Mouse (Mus musculus) lung, postnatal 0 days (tissue): ENCODE measurements around the gene Fgd2. TPM values are rescaled to one million over a fixed set of nuclear protein-coding genes. Genes with fewer than 3 reads are reported as not detected.
"Not testable (repeated sequence)": the region's sequence is repeated elsewhere in the genome, so short reads cannot be mapped to it uniquely, and the experiment has no call there.

Experiments
- ATAC-seq: fragments of 200-750 bp; cut with Nextera tagmentation; 2 replicates; pipeline ENCODE4 v1.8.0; 2017; ENCODE audit warnings: moderate library complexity
- DNase-seq: peaks from one replicate; pipeline ENCODE4 v3.0.0-alpha.2; 2016; ENCODE audit warnings: low spot score
- H3K27ac ChIP-seq: fragments of 300-500 bp; sonication (generic); 2 replicates; pipeline ENCODE4 v1.5.1; 2014; ENCODE audit warnings: antibody characterized with exemption, mild to moderate bottlenecking, low read length, mixed read lengths
- H3K27me3 ChIP-seq: fragments of 300-500 bp; sonication (generic); replicated peaks from 2 replicates; pipeline ENCODE4 v1.6.1; 2014; ENCODE audit warnings: low read length, mixed read lengths; ENCODE audit not compliant: insufficient read depth
- H3K36me3 ChIP-seq: fragments of 300-500 bp; sonication (generic); 2 replicates; pipeline ENCODE4 v1.6.1; 2014; ENCODE audit warnings: low read length, mixed read lengths; ENCODE audit not compliant: insufficient read depth
- H3K4me1 ChIP-seq: fragments of 300-500 bp; sonication (generic); 2 replicates; pipeline ENCODE4 v1.6.1; 2014; ENCODE audit warnings: antibody characterized with exemption, low read depth, low read length, mixed read lengths; ENCODE audit not compliant: insufficient read depth
- H3K4me2 ChIP-seq: fragments of 300-500 bp; sonication (generic); replicated peaks from 2 replicates; pipeline ENCODE4 v1.6.1; 2014; ENCODE audit warnings: low read depth, mild to moderate bottlenecking, low read length, moderate library complexity, mixed read lengths
- H3K4me3 ChIP-seq: fragments of 300-500 bp; sonication (generic); 2 replicates; pipeline ENCODE4 v1.5.1; 2014; ENCODE audit warnings: low read depth, low read length
- H3K9ac ChIP-seq: fragments of 300-500 bp; sonication (generic); replicated peaks from 2 replicates; pipeline ENCODE4 v1.6.1; 2014; ENCODE audit warnings: low read depth, mild to moderate bottlenecking
- H3K9me3 ChIP-seq: fragments of 300-500 bp; sonication (generic); 2 replicates; pipeline ENCODE4 v1.6.1; 2016; ENCODE audit warnings: low read length, mixed read lengths
- CTCF ChIP-seq: IDR thresholded peaks from 2 replicates; pipeline ENCODE4 v1.5.1; 2016; ENCODE audit warnings: antibody characterized with exemption, mild to moderate bottlenecking
- EP300 ChIP-seq: IDR thresholded peaks from 2 replicates; pipeline ENCODE4 v1.6.1; 2016; ENCODE audit warnings: antibody characterized with exemption, mild to moderate bottlenecking, control low read depth
- WGBS: fragments of 180-500 bp; shearing (Covaris S2); extraction: QIAGEN DNeasy Blood & Tissue Kit; methylation state at CpG from one replicate; pipeline ENCODE4 v1.1.7; 2014; 5-methylcytosine and 5-hydroxymethylcytosine counted together
- polyA plus RNA-seq: library from polyadenylated mRNA; unstranded; fragments of >200 nt; fragmentation: Nextera tagmentation; extraction: Ambion mirVana; gene quantifications from 2 replicates; pipeline ENCODE4 v1.2.1, GENCODE M21; 2015

Gene Fgd2
- 11.9 and 14.2 TPM in 2 replicates for polyA plus RNA-seq

DNA sequence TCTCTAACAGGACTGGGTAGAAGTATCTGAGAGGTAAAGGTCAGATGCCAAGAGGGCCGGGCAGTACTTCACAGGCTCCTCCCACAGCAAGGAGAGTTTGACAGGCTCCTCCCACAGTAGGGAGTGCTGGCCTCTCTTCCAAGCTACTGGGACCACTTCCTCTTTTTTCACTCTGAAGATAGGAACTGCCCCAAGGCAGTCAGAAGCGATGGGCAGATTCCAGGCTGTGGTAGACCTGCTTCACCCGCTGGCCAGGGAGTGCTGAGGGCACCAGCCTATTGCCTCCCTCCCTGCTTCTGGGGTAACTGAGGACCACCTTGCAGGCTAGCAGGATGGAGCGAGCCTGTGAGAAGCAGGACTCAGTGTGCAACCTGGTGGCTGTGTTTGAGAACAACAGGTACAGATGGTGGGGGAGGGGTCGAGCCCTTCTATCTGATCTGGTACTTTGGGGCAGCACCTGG, at the start of gene Fgd2:
Gene Fgd2 (plus strand): TSS at position 154 of the 461 bp plus-strand sequence.
- peaks cover 10% of the 10 kb centered on the region; the same call in 1 of the 2 replicates for H3K4me1 ChIP-seq
- H3K27ac ChIP-seq: no peak within 1 kb of the TSS
- peak within 1 kb of the TSS; percentile 14; the same call in 1 of the 2 replicates for H3K4me2 ChIP-seq
- no peak within 1 kb of the TSS for H3K4me3 ChIP-seq
- ATAC-seq: no peak
- no peaks in the 10 kb centered on the region for H3K27me3 ChIP-seq
- H3K9ac ChIP-seq: no peak within 1 kb of the TSS
- no peaks in the 10 kb centered on the region for H3K36me3 ChIP-seq
- DNase-seq: peak; percentile 80
- H3K9me3 ChIP-seq: no peaks in the 10 kb centered on the region
- TF ChIP-seq EP300: no peak
- TF ChIP-seq CTCF: peak; percentile 43
- 21% methylated on average over 5 of the region's 5 CpGs for WGBS

GRCm38 (mm10) chr17:29311602-29312001, 49.1 kb upstream of the Fgd2 start:
- H3K36me3 ChIP-seq: no peaks in the 10 kb centered on the region
- WGBS: 86% methylated on average over 8 of the region's 8 CpGs
- ATAC-seq: no peak

GRCm38 (mm10) chr17:29312082-29312481, 48.6 kb upstream of the Fgd2 start:
- Histone ChIP-seq H3K36me3 (no peaks in the 10 kb centered on the region), H3K27me3 (no peaks in the 10 kb centered on the region), H3K27ac (no peak overlapping the region), H3K9me3 (no peaks in the 10 kb centered on the region; the same call in 1 of the 2 replicates), H3K4me1 (no peaks in the 10 kb centered on the region), H3K4me3 (no peak overlapping the region), H3K4me2 (no peak overlapping the region), H3K9ac (no peak overlapping the region)
- DNase-seq (no peak), ATAC-seq (no peak)
- TF ChIP-seq EP300 (no peak), CTCF (no peak)
- 89% methylated on average over 2 of the region's 2 CpGs for WGBS

More at GRCm38 (mm10) chr17:29311602-29312001, 49.1 kb upstream of the Fgd2 start:
- Histone ChIP-seq H3K4me3 (no peak overlapping the region), H3K27ac (no peak overlapping the region), H3K9me3 (no peaks in the 10 kb centered on the region; the same call in 1 of the 2 replicates), H3K4me1 (no peaks in the 10 kb centered on the region), H3K27me3 (no peaks in the 10 kb centered on the region), H3K9ac (no peak overlapping the region), H3K4me2 (no peak overlapping the region)
- no peak for DNase-seq
- no peak for TF ChIP-seq CTCF
- no peak for TF ChIP-seq EP300

DNA sequence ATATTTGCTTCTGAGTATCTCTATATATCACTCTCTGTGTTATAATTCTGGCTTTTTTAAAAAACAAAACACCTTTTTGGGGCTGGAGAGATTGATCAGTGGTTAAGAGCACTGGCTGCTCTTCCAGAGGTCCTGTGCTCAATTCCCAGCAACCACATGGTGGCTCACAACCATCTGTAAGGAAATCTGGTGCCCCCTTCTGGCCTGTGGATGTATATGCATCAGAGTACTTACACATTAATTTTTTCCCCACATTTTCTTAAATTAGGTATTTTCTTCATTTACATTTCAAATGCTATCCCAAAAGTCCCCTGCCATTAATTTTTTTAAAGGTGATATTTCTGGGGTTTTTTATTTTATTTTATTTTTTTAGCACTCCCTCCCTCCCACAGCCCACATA, 47.4 kb upstream of the Fgd2 start:
- Histone ChIP-seq H3K27ac (no peak overlapping the region), H3K4me1 (no peaks in the 10 kb centered on the region), H3K4me2 (no peak overlapping the region), H3K4me3 (no peak overlapping the region), H3K36me3 (no peaks in the 10 kb centered on the region), H3K9me3 (no peaks in the 10 kb centered on the region; the same call in 1 of the 2 replicates), H3K9ac (no peak overlapping the region), H3K27me3 (no peaks in the 10 kb centered on the region)
- ATAC-seq (no peak), DNase-seq (no peak)
- peak; percentile 34 for TF ChIP-seq CTCF
- no peak for TF ChIP-seq EP300

- WGBS: 50% methylated on average over 9 of the region's 9 CpGs
- H3K27me3 ChIP-seq: no peaks in the 10 kb centered on the region
- H3K9ac ChIP-seq: no peak overlapping the region
- DNase-seq (peak; percentile 27), ATAC-seq (peak; percentile 53; the same call in 1 of the 2 replicates)
- no peaks in the 10 kb centered on the region; the same call in 1 of the 2 replicates for H3K9me3 ChIP-seq
- H3K36me3 ChIP-seq: no peaks in the 10 kb centered on the region
- no peak overlapping the region for H3K4me2 ChIP-seq
- no peak overlapping the region for H3K4me3 ChIP-seq
- no peak for TF ChIP-seq CTCF
- TF ChIP-seq EP300: no peak
- H3K27ac ChIP-seq: no peak overlapping the region
- H3K4me1 ChIP-seq: no peaks in the 10 kb centered on the region
Measured at GRCm38 (mm10) chr17:29315672-29316465, 44.8 kb upstream of the Fgd2 start.

DNA sequence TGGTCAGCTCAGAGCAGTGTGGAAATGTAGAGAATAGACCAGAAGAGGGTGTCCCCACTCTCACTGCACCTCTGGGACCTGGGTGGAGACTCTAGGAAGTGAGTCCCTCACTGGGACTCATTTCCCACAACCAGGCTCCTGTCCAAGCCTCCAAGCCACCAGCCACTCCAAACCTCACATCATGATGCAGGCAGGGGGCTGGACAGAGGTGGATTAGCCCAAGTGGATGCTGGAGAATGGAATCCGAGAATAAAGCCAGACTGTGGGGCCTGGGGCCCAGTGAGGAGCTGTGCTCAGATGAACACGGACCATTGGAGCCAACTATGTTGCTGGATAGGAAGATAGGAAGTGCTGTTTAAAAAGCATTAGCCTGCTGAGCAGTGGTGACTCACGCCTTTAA, 43.8 kb upstream of the Fgd2 start:
- Histone ChIP-seq H3K9ac (no peak overlapping the region), H3K4me3 (no peak overlapping the region), H3K4me1 (no peaks in the 10 kb centered on the region), H3K9me3 (no peaks in the 10 kb centered on the region; the same call in 1 of the 2 replicates), H3K27ac (no peak overlapping the region), H3K27me3 (no peaks in the 10 kb centered on the region; the same call in 1 of the 2 replicates), H3K4me2 (no peak overlapping the region), H3K36me3 (no peaks in the 10 kb centered on the region)
- 69% methylated on average over 3 of the region's 3 CpGs for WGBS
- TF ChIP-seq EP300 (no peak), CTCF (no peak)
- ATAC-seq (no peak), DNase-seq (no peak)

DNA sequence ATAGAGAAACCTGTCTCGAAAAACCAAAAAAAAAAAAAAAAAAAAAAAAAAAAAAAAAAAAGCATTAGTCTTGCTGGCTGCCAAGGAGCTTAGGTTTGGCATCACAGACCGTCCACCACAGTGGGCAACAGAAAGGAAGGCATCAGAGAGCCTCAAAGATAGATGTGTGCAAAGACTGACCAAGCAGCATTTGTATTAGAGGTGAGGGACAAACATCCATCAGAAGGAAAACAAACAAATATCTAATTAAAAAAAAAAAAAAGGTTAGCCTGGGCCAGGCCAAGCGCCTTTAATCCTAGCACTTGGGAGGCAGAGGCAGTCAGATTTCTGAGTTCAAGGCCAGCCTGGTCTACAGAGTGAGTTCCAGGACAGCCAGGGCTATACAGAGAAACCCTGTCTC, 43.3 kb upstream of the Fgd2 start, which contains the start of gene Pi16:
Gene Pi16 (plus strand): TSS at position 301 of the 400 bp plus-strand sequence.
- not testable (repeated sequence) for H3K9ac ChIP-seq, H3K9me3 ChIP-seq, H3K27ac ChIP-seq, DNase-seq, H3K4me2 ChIP-seq, H3K27me3 ChIP-seq, ATAC-seq, H3K36me3 ChIP-seq, H3K4me1 ChIP-seq, H3K4me3 ChIP-seq
- WGBS: 84% methylated on average over 3 of the region's 3 CpGs
